Mouse (Mus musculus) erythroblast, adult 5-6 weeks (primary cell): ENCODE measurements at regions not wholly inside any gene's neighbourhood (a gene's known extent, or its start where the extent isn't known, plus 50 kb on each side); places are given as distances from the start of the nearest gene placed in this dataset.

Source experiments
- ATAC-seq: replicated peaks from 2 replicates; pipeline ENCODE4 v1.8.0; 2016; ENCODE audit warnings: moderate number of reproducible peaks, mild to moderate bottlenecking, moderate TSS enrichment, inconsistent platforms; ENCODE audit not compliant: poor library complexity, low FRiP score, severe bottlenecking

DNA sequence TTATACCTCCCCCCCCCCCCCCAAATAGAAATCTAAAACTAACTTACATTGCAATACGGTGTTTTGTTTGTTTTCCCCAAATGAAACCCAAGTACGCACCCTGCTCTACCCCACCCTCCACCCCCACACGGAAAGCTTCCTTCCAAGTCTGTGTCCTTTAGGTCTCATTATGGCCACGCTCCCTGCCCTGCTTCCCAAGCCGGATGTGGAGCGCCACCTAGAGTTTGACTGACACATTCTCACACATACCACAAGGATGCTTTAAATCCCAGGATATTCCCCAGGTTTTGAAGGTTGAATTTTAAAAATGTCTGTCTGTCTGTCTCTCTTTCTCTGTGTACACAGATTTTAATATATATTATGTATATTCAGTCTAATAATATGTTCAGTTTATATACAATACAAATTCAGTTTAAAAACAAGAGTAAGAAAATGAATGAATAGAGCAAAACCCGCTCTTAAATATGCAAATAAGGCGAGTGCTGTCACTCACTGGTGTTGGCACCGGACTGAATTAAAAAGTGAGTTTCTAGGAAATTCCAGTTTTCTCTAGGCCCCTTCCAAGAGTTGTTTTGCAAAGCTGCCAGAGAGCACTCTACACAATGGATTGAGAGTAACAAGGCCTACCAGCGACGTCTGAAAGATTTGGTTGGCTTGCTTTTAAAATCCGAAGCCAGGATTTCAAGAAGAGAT lies 190.9 kb upstream of the Hmga2 start:
- no peak for ATAC-seq

- no peak for ATAC-seq
Measured at GRCm38 (mm10) chr10:120666202-120666860, 190.1 kb upstream of the Hmga2 start.

DNA sequence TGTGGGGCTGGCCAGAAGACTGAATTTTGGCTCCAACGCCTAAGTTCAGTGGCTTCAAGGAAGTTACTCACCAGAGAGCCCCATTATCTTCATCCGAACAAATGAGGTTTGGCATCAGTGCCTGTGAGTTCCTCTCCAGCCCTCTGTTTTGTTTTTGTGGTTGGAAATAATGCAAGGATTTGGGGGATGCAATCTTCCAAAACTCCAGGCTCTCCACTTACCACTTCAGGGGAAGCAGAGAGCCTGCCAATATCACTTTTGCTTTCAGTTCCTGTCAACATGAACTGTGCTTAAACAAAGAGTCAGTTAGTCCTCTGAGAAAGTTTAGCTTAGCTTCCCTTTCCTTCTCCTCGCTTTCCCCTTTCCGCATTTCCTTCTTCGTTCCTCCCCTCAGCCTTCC lies 189.4 kb upstream of the Hmga2 start:
- no peak for ATAC-seq

DNA sequence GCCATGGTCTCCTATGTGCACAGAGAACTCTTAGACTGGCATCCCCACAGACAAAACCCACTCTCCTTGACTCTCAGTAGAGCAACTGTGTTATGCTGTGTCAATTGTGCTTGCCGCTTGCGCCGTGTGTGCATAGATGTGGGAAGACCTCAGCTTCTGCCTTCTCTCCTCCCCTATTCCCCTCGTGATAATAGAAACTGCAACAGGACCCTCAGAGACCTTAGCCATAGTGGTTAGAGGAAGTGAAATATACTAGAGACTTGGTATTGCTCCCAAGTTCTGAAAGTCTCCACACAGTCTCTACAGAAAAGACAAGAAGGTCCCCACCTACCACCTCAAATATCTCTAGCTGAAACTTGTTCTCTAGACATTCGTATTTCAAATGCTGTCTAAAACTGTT lies 188.2 kb upstream of the Hmga2 start:
- ATAC-seq = no peak

DNA sequence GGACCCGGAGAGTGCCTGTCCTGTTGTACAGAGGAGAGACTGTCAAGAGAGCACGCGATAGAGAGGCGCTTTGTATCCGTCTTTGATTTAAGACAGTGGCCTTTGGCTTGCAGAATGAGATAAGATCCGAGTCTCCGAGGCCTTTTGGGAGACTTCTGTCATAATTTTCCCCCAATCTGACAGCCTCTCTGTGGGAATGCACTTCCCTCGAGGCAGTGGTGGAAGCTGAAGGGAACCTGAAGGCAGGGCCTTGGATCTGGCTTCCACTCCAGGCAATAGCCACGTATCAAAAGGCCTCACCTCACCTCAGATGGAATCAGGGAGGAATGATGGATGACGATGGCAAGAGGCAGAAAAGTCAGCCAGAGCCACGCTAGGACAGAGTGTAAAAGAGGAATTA lies 187.1 kb upstream of the Hmga2 start:
- ATAC-seq = no peak

- ATAC-seq = no peak
Measured at GRCm38 (mm10) chr10:120660503-120660902, 184.2 kb upstream of the Hmga2 start.

DNA sequence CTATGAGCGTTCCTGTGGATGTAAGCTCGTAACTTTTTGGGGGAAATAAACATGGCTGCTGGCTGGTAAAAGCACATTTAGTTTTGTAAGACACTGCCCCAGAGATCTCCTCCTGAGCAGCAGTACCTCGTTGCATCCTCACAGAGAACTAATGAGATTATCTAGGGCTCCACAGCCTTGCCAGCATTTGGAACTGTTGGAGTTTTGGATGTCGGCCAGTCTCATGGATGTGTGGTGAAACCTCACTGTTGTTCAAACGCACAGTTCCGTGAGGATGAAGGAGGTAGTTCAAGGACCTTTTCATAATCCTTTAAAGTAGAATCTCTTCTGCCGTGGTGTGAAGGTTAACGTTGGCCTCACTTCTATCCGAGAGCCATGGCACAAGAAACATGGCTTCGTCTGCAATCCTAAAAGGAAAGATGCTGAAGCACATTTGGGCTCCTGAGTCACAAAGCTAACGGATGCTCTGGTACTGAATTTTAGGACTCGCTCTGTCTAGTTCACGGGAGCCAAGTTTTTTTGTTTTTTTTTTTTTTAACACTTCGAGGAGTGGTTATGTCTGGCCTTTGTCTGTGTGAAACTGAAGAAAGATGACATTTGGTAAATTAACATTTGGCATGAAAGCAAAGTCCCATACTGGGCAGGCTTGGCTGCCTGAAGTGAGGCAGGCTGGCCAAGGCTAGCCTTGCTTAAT lies 179.1 kb upstream of the Hmga2 start:
- no peak for ATAC-seq

DNA sequence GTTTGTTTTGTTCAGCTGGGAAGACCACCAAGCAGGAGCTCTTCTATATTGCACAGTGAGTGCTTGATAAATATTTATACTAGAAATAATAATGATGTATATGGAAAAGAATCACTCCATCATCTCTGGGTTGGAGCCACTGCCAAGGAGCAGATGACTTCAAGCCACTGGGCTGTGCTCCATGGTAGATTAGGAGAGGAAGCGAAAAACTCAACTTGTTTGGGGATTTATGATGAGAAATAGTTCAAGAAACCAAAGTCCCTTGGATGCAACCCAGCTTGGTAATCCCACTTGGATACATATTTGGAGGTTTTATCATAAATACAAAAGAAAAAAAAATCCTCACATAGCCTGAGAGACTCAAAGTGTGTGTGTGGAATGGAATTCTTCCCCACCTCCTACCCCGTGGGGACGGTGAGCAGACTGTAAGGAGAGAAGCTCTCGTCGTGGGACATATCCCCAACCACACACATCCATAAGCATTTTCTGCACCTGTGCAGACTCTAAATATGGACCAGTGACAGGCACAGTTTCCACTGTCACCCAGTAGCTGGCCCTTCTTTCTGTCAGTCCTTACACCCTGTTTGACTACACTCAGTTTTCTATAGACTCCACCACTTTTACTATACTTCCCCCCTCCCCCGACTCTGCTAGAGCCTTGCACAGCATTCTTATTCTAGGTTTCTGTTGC lies 176.4 kb upstream of the Hmga2 start:
- ATAC-seq = no peak

- ATAC-seq = no peak
Measured at GRCm38 (mm10) chr10:120651845-120652244, 175.6 kb upstream of the Hmga2 start.

- no peak for ATAC-seq
Measured at GRCm38 (mm10) chr10:120650336-120650735, 174.1 kb upstream of the Hmga2 start.

DNA sequence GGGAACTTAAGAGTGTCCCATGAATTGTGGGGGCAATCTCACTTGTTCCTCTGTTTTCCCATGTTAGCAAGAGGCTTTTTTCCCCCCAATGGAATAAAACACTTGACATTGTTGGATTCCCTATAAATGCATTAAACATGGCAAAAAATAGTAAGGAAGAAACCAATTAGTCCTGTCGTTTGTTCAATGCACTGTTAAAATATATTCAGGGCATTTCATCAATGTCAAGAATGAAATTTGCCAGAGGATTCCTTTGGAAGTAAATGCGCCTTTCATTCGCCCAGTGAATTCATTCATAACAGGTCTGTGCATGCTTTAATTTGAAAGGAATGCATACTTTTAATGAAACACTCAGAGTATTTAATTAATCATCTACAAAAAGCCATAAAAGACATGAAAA lies 172.5 kb upstream of the Hmga2 start:
- no peak for ATAC-seq

- no peak for ATAC-seq
Measured at GRCm38 (mm10) chr10:120648031-120648430, 171.8 kb upstream of the Hmga2 start.

GRCm38 (mm10) chr10:120647323-120647722 lies 171.1 kb upstream of the Hmga2 start:
- no peak for ATAC-seq

DNA sequence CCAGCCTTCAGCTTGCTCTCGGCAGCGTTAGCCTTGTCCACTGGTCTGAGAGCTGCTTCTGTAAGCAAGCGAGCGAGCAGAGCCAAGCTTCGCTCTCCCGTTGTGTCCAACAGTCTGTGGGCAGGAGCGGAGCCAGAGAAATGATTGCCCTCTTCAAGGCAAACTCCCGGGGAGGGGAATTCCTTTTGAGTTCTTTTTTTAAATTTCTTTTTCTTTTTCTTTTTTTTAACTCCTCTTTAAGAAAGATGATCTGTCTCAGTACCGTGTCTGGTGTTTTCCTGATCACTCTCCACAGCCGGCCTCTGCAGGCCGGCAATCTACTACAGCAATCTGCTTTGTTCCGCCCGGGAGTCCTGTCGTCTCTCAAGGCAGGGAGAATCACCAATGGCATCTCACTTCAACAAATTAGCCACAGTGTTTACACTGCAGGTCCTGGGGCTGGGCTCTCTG lies 170.6 kb upstream of the Hmga2 start:
- no peak for ATAC-seq

DNA sequence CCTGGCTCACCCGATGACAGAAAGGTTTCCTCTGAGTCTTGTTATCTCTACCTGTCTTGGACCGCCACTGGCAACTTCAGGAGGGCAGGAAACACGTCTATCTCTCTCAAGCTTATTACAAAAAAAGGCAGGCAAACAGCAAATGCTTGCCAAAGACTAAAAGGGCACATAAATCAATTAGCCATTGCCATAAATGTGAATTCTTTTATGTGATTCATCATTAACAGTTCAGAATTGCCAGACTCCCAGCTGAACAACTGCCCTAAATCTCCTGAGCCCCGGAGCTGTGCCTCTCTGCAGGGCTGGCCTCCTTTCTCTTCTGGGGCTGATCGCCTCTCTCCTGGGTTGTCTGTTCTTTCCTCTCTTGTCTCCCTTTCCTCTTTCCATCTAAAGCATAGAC lies 164.6 kb upstream of the Hmga2 start:
- ATAC-seq = no peak

DNA sequence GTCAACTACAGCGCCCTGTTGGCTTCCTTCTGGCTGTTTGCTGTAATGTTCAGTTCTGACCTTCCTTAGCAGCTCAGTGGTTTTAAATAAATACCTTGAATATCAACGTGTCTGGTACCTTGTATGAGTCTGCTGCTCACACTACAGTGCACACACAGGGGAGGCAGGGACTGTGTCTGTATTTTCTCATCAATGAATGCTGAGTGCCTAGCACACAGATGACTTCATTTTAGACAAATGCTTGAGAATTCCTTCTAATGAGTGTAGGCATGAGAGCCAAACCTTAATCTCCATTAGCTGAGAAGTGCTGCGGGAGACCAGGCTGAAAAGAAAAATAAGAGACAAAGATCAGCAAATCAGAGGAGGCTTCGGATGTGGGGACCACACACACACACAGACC lies 162.0 kb upstream of the Hmga2 start:
- ATAC-seq = no peak

- no peak for ATAC-seq
Measured at GRCm38 (mm10) chr10:120635818-120636543, 159.7 kb upstream of the Hmga2 start.

DNA sequence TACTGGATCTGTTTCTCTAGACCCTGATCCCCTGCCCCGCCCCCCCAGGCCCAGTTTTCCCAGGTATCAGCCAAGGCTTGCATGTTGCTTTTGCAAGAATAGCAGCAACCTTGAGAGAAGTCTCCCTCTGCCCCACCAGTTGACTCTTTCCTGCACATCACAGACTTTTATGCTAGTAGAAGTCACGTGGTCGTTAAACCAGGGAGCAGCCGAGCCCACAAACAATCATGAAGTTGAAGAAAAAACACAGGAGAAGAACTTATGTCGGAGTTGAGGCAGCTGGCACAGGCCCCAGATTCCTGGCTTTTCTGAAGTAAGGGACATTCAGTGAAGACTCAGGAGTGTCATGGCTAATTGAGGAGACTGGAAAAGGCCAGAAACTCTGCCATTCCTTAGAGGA lies 158.9 kb upstream of the Hmga2 start:
- ATAC-seq = no peak

GRCm38 (mm10) chr10:120632071-120632470 lies 155.8 kb upstream of the Hmga2 start:
- ATAC-seq = no peak

GRCm38 (mm10) chr10:120628066-120628465 lies 151.8 kb upstream of the Hmga2 start:
- ATAC-seq = no peak
